Mouse (Mus musculus) ES-Bruce4 (cell line): ENCODE data around the gene Tgm2. TPM values are rescaled to one million over a fixed set of nuclear protein-coding genes. Genes with fewer than 3 reads are reported as not detected.
A peak's percentile ranks its signal among the peaks of the same experiment; 100 is the strongest.

Experiments used
- H3K27ac ChIP-seq: 2 replicates; pipeline ENCODE4 v1.5.1; 2012; ENCODE audit warnings: low read length, inconsistent platforms; ENCODE audit not compliant: insufficient read depth
- H3K27me3 ChIP-seq: 2 replicates; pipeline ENCODE4 v1.6.1; 2012; ENCODE audit warnings: mild to moderate bottlenecking, low read length, inconsistent platforms; ENCODE audit not compliant: control insufficient read depth, poor library complexity, insufficient read depth, severe bottlenecking
- H3K36me3 ChIP-seq: 2 replicates; pipeline ENCODE4 v1.6.1; 2012; ENCODE audit warnings: inconsistent platforms, mild to moderate bottlenecking, low read length, moderate library complexity; ENCODE audit not compliant: control insufficient read depth, poor library complexity, insufficient read depth, severe bottlenecking
- H3K4me1 ChIP-seq: one replicate; pipeline ENCODE4 v1.8.1; 2011; ENCODE audit warnings: low read length; ENCODE audit not compliant: control insufficient read depth, insufficient read depth
- H3K4me3 ChIP-seq: 2 replicates; pipeline ENCODE4 v1.5.1; 2011; ENCODE audit warnings: low read depth, mild to moderate bottlenecking, low read length
- H3K9ac ChIP-seq: 2 replicates; pipeline ENCODE4 v1.6.1; 2012; ENCODE audit warnings: low read depth, mild to moderate bottlenecking, inconsistent platforms; ENCODE audit not compliant: poor library complexity, severe bottlenecking
- H3K9me3 ChIP-seq: replicated peaks from 2 replicates; pipeline ENCODE4 v1.6.1; 2012; ENCODE audit warnings: mild to moderate bottlenecking, low read length, inconsistent platforms; ENCODE audit not compliant: control insufficient read depth, poor library complexity, insufficient read depth, severe bottlenecking
- CTCF ChIP-seq: IDR thresholded peaks from one replicate; pipeline ENCODE4 v1.8.1; 2011; ENCODE audit warnings: low read depth, low read length
- EP300 ChIP-seq: IDR thresholded peaks from 2 replicates; pipeline ENCODE4 v1.6.1; 2011; ENCODE audit warnings: low read depth, low read length; ENCODE audit not compliant: insufficient read depth
- POLR2A ChIP-seq: IDR thresholded peaks from one replicate; pipeline ENCODE4 v1.8.1; 2011; ENCODE audit warnings: low read length; ENCODE audit not compliant: insufficient read depth
- polyA plus RNA-seq: library from polyadenylated mRNA; stranded (reverse); fragments of >200 nt; gene quantifications from 2 replicates; pipeline ENCODE4 v1.2.4, GENCODE M21; 2011; ENCODE audit warnings: low read depth; ENCODE audit not compliant: missing spikeins, insufficient read depth, insufficient read length

Gene Tgm2
- polyA plus RNA-seq, 1 experiment = 18.4 TPM

DNA sequence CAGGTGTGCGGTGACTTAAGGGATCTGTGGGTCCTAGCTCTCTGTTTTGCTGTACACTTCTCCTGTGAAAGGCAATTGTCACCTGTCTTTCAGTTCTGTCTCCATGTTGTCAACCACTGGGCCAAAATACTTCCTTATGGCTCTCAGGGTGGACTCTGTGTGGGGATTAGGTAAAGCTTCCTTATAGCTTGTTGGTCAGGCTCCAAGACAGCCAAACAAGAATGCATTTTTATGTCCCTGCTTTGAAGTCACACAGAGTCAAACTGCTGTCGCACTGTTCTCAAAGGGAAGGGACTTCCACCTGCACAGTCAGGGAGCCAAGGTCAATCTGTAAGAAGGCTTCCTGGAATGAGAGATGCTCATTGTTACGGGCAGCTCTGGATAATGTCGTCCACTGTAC, 31.9 kb upstream of the Tgm2 start:
- H3K4me3 ChIP-seq = no peak overlapping the region
- TF ChIP-seq POLR2A = no peak
- no peak for TF ChIP-seq EP300
- TF ChIP-seq CTCF = no peak
- H3K36me3 ChIP-seq = no peaks in the 10 kb centered on the region

DNA sequence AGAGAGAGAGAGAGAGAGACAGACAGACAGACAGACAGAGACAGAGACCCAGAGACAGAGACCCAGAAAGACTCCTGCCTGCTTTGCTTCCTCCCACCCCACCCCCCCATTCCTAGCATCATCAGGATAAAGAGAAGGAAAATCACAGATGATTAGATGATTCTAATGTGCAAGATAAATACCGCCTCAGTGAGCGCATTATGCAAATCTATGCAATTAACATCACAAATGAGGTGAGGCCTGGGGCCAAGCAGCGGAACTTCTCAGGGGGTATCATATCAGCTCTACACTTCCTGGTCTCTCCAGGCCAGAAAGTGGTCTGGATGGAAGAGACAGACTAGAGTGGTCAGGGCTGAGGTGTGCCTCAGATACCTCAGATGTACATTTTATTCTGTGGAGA, 31.3 kb upstream of the Tgm2 start:
- H3K9me3 ChIP-seq = no peaks in the 10 kb centered on the region
- no peaks in the 10 kb centered on the region for H3K36me3 ChIP-seq
- H3K9ac ChIP-seq = no peak overlapping the region
- no peaks in the 10 kb centered on the region for H3K27me3 ChIP-seq
- H3K27ac ChIP-seq = no peak overlapping the region
- H3K4me3 ChIP-seq = no peak overlapping the region
- no peaks in the 10 kb centered on the region for H3K4me1 ChIP-seq
- no peak for TF ChIP-seq POLR2A
- TF ChIP-seq EP300 = 0 out of 2 replicates have a peak, but pooled peaks have one; percentile 11

More for the DNA sequence above, 31.9 kb upstream of the Tgm2 start:
- Histone ChIP-seq H3K4me1 (no peaks in the 10 kb centered on the region), H3K9me3 (no peaks in the 10 kb centered on the region), H3K9ac (no peak overlapping the region), H3K27ac (no peak overlapping the region), H3K27me3 (no peaks in the 10 kb centered on the region)

GRCm38 (mm10) chr2:158176763-158177162, 30.5 kb upstream of the Tgm2 start:
- Histone ChIP-seq H3K9ac (no peak overlapping the region), H3K27me3 (no peaks in the 10 kb centered on the region), H3K36me3 (no peaks in the 10 kb centered on the region), H3K4me1 (no peaks in the 10 kb centered on the region), H3K9me3 (no peaks in the 10 kb centered on the region), H3K4me3 (no peak overlapping the region), H3K27ac (no peak overlapping the region)
- TF ChIP-seq EP300 (no peak), POLR2A (no peak), CTCF (no peak)

DNA sequence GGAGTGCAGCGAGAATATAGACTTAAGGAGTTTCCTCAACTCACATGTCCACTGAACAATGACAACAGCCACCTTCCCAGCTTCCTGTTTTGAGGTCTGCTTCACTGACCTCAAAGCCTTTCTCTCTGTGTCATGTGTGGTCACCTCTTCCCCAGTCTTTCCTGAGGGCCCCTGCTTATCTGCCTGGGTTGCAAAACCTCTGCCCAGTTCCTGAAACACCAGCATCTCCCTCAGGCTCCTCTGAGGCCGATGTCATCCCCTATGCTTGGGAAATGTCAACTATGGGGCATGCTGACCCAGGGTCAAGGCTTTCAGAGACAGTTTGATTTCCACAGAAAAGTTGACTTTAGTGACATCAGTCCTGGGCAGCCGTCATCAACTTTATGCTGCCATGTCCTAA, 29.2 kb upstream of the Tgm2 start:
- no peaks in the 10 kb centered on the region for H3K27me3 ChIP-seq
- H3K4me3 ChIP-seq = no peak overlapping the region
- H3K9me3 ChIP-seq = no peaks in the 10 kb centered on the region
- H3K4me1 ChIP-seq = no peaks in the 10 kb centered on the region
- no peaks in the 10 kb centered on the region for H3K36me3 ChIP-seq
- no peak overlapping the region for H3K9ac ChIP-seq
- TF ChIP-seq POLR2A (no peak), CTCF (no peak), EP300 (no peak)
- no peak overlapping the region for H3K27ac ChIP-seq

- H3K4me1 ChIP-seq = no peaks in the 10 kb centered on the region
- no peak overlapping the region for H3K9ac ChIP-seq
- no peaks in the 10 kb centered on the region for H3K9me3 ChIP-seq
- TF ChIP-seq CTCF = no peak
- no peak for TF ChIP-seq EP300
- no peak for TF ChIP-seq POLR2A
- no peaks in the 10 kb centered on the region for H3K36me3 ChIP-seq
- no peak overlapping the region for H3K4me3 ChIP-seq
- no peaks in the 10 kb centered on the region for H3K27me3 ChIP-seq
- no peak overlapping the region for H3K27ac ChIP-seq
These were observed 28.7 kb upstream of the Tgm2 start for GRCm38 (mm10) chr2:158174958-158175357.

DNA sequence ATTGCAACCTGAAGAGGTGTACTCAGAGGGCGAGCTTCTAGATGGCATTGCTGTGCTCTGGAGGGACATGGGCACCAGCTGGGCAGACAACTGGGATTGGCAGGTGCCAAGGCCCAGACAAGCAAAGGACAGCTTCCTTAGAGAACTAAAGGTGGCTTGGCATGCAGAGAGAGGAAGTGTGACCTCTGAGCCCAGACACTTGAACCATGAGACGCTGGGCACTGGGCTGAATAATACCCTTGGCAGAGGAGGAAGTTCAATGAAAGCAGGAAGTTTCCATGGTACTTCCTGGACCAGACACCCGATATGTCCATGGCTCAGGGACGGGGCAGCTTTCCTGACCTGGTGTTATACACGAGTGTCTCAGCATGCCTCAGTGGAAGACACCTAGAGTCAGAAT, 28.2 kb upstream of the Tgm2 start:
- TF ChIP-seq POLR2A = no peak
- no peak for TF ChIP-seq CTCF
- TF ChIP-seq EP300 = no peak
- Histone ChIP-seq H3K9ac (no peak overlapping the region), H3K27me3 (no peaks in the 10 kb centered on the region), H3K27ac (no peak overlapping the region), H3K36me3 (no peaks in the 10 kb centered on the region), H3K4me1 (peaks cover 2% of the 10 kb centered on the region), H3K4me3 (no peak overlapping the region), H3K9me3 (no peaks in the 10 kb centered on the region)

DNA sequence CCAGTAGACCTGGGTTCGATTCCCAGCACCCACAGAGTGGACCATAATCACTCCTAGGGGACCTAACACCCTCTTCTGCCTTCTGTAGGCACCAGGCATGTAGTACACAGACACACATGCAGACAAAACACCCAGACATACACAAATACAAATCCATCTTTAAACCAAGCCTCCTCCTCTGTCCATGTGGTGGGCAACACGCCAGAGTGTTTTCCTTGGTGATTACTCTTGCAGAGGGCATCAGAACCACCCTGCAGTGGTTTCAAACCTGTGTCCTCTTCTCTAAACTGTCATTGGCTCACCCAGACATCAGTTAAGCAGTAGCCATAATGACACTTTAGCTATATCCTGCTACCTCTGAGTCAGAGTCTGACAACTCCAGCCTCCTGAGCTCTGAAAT, 24.2 kb upstream of the Tgm2 start:
- H3K9me3 ChIP-seq = no peaks in the 10 kb centered on the region
- no peak overlapping the region for H3K27ac ChIP-seq
- H3K27me3 ChIP-seq = no peaks in the 10 kb centered on the region
- no peak overlapping the region for H3K9ac ChIP-seq
- H3K4me3 ChIP-seq = no peak overlapping the region
- no peak for TF ChIP-seq CTCF
- TF ChIP-seq POLR2A = no peak
- no peak for TF ChIP-seq EP300
- H3K4me1 ChIP-seq = peaks cover 2% of the 10 kb centered on the region
- H3K36me3 ChIP-seq = no peaks in the 10 kb centered on the region
